Mouse (Mus musculus): ENCODE results near the gene 2310030G06Rik.

- TF ChIP-seq CTCF (conservative IDR thresholded peaks at IDR 0.05; ENCODE audit: low read length) (no peak), NANOG (IDR thresholded peaks at IDR 0.05; ENCODE audit: borderline replicate concordance, low read length) (no peak)
Measured at GRCm38 (mm10) chr9:50770011-50770410, 23.7 kb upstream of the 2310030G06Rik start.
